Mouse (Mus musculus) embryo, embryonic 9.5 days (tissue): ENCODE results near the gene Zfp941.
"Not testable (repeated sequence)": the region's sequence is repeated elsewhere in the genome, so short reads cannot be mapped to it uniquely, and the experiment has no call there.

Experiments used
- DNase-seq: peaks from one replicate; pipeline ENCODE4 v3.0.0-alpha.2; 2017; ENCODE audit errors: extremely low spot score

The Zfp941 gene

GRCm38 (mm10) chr7:140780548-140780947, 41.4 kb downstream of the Zfp941 start:
- DNase-seq, result no peak

- DNase-seq, result no peak
Measured at GRCm38 (mm10) chr7:140765888-140766739, 55.9 kb downstream of the Zfp941 start.

DNA sequence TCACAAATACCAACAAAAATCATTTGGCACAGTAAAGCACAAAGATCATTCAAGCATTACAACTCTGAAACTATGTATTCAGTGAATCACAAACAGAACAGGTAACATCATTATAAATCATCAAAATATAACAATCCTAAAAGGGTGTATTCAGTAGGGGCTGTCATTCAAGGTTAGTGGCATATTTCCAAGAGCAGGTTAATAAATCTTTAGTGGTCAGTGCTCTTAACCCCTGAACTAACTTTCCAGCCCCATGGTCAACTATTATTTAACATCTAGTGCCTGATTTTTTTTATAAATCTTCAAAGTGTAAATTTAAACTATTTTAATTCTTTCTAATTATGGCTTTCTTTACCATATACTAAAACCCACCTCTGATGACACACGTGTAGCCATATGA, 56.6 kb downstream of the Zfp941 start:
- DNase-seq, result not testable (repeated sequence)

- no peak for DNase-seq
Measured at GRCm38 (mm10) chr7:140763447-140764020, 58.4 kb downstream of the Zfp941 start, which contains the start of gene Cyp2e1. Gene Cyp2e1, plus strand, starts transcription at chr7:140763739.

DNA sequence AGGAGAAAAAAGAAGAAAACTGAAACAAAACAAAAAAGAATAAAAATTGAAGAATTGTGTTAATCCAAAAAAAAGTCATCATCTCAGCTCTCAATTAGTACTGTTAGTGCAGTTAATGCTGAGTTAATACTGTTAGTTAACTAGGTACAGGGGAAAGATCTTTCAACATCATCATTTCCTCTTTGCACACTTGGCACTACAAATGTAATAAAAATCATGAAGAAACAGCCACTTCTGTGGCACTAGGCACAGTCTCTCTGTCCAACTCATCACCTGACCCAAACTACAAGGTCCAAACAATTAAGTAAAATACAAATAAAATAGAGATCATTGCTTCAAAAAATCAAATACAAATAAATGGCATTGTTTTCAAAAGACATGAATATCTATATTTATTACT, 61.3 kb downstream of the Zfp941 start:
- DNase-seq, result no peak
